Mouse (Mus musculus) ES-E14 (cell line): Measurements from ENCODE around the gene Tbck. TPM values are rescaled to one million over a fixed set of nuclear protein-coding genes. Genes with fewer than 3 reads are reported as not detected.

Source experiments
- DNase-seq: peaks from one replicate; pipeline ENCODE4 v3.0.0-alpha.2; 2013; ENCODE audit warnings: low read depth, low spot score
- H3K27ac ChIP-seq: 2 replicates; pipeline ENCODE4 v1.5.1; 2012; ENCODE audit warnings: low read depth, mild to moderate bottlenecking, low read length, moderate library complexity, mixed read lengths; ENCODE audit not compliant: poor library complexity, insufficient read depth, severe bottlenecking
- H3K36me3 ChIP-seq: 2 replicates; pipeline ENCODE4 v1.6.1; 2012; ENCODE audit warnings: mild to moderate bottlenecking, low read length, moderate library complexity, mixed read lengths; ENCODE audit not compliant: control insufficient read depth, poor library complexity, insufficient read depth, severe bottlenecking
- H3K4me1 ChIP-seq, 2 experiments: fragments of 150-350 bp in 1 of 2; sonication (generic) in 1 of 2; 2 replicates each; pipeline ENCODE4 v1.6.1; 2012; ENCODE audit warnings: low read length in 2 of 2, mild to moderate bottlenecking in 1 of 2, mixed read lengths in 1 of 2; ENCODE audit not compliant: control insufficient read depth in 2 of 2, insufficient read depth in 2 of 2, poor library complexity in 1 of 2
- H3K4me3 ChIP-seq, 2 experiments: fragments of 150-350 bp in 1 of 2; sonication (generic) in 1 of 2; 2 replicates each; pipeline ENCODE4 v1.5.1; 2012; ENCODE audit warnings: low read length in 2 of 2, low read depth in 1 of 2, mild to moderate bottlenecking in 1 of 2, mixed read lengths in 1 of 2; ENCODE audit not compliant: insufficient read depth in 1 of 2, poor library complexity in 1 of 2, severe bottlenecking in 1 of 2
- H3K9ac ChIP-seq: 2 replicates; pipeline ENCODE4 v1.6.1; 2012; ENCODE audit warnings: low read depth, mild to moderate bottlenecking, low read length, mixed read lengths; ENCODE audit not compliant: poor library complexity, insufficient read depth, severe bottlenecking
- H3K9me3 ChIP-seq: fragments of 150-350 bp; sonication (generic); 2 replicates; pipeline ENCODE4 v1.6.1; 2012; ENCODE audit warnings: low read depth, mild to moderate bottlenecking, low read length; ENCODE audit not compliant: control insufficient read depth, insufficient read depth
- CHD2 ChIP-seq: IDR thresholded peaks from 2 replicates; pipeline ENCODE4 v1.6.1; 2014; ENCODE audit warnings: mild to moderate bottlenecking, low read depth, low read length, inconsistent platforms
- HCFC1 ChIP-seq: IDR thresholded peaks from 2 replicates; pipeline ENCODE4 v1.6.1; 2012; ENCODE audit warnings: low read length, inconsistent platforms, borderline replicate concordance; ENCODE audit not compliant: insufficient read depth
- MAFK ChIP-seq: IDR thresholded peaks from 2 replicates; pipeline ENCODE4 v1.6.1; 2014; ENCODE audit warnings: mild to moderate bottlenecking, low read depth, low read length, inconsistent platforms; ENCODE audit not compliant: insufficient read depth
- ZC3H11A ChIP-seq: IDR thresholded peaks from 2 replicates; pipeline ENCODE4 v1.6.1; 2012; ENCODE audit warnings: low read depth, mild to moderate bottlenecking, inconsistent platforms, low read length, borderline replicate concordance
- ZNF384 ChIP-seq: IDR thresholded peaks from 2 replicates; pipeline ENCODE4 v1.6.1; 2012; ENCODE audit warnings: low read depth, low read length, inconsistent platforms
- in situ Hi-C, 2 experiments: fragments of 600-800 bp; cut with MboI; formaldehyde crosslinking; loops; one replicate each; pipeline ENCODE4 v1.15.1; 2025; ENCODE audit warnings: low sequenced_read_pairs in 2 of 2, inconsistent platforms in 1 of 2; ENCODE audit not compliant: unreplicated experiment in 2 of 2
- total RNA-seq: library from RNA; depleted of rRNA; stranded (reverse); fragments of 300-350 nt; gene quantifications from 2 replicates; pipeline ENCODE4 v1.2.3, GENCODE M21; 2012

Tbck gene
- total RNA-seq, 1 experiment: 8.4 TPM

DNA sequence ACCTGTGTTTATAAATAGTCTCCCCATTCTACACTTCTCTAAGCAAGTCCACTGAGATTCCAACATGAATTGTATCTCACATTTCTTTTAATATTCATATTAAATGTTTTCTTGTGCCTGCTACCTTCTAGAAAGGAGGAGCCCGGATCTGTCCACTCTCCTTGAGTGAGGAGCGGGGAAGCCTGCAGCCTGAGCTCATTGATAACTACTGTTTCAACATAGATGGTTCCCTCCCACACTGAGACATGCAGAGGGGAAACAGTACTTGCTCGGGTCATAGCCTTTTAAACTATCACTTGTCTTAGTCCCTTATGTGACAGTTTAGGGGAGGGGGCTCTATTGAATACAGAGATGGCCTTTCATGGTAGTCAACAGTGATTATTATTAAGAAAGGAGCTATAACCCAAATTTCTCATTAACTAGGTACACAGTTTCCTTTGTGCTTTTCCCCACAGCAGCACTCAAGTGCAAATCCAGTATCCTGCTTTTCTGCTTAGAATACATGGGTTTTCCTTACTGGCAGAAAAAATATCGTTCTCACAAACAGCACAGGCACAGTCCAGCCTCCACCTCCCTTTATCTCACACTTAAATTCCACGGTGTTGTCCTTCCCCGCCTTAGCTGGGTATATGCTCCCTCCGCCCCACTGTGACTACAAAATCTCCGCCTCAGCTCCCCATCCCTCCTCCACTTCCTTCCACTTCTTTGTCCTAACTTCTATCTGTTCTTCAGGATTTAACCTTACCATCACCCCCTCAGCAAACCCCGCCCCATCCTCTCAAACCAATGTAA lies 130.0 kb downstream of the Tbck start:
- Histone ChIP-seq H3K27ac (no peak overlapping the region), H3K36me3 (no peaks in the 10 kb centered on the region), H3K4me3 (no peak overlapping the region), H3K4me1 (no peaks in the 10 kb centered on the region), H3K9ac (no peak overlapping the region), H3K9me3 (no peaks in the 10 kb centered on the region)
- DNase-seq: no peak
- TF ChIP-seq CHD2 (no peak), ZC3H11A (no peak), ZNF384 (no peak), MAFK (no peak), HCFC1 (no peak)
- in situ Hi-C loops: no loop called here

DNA sequence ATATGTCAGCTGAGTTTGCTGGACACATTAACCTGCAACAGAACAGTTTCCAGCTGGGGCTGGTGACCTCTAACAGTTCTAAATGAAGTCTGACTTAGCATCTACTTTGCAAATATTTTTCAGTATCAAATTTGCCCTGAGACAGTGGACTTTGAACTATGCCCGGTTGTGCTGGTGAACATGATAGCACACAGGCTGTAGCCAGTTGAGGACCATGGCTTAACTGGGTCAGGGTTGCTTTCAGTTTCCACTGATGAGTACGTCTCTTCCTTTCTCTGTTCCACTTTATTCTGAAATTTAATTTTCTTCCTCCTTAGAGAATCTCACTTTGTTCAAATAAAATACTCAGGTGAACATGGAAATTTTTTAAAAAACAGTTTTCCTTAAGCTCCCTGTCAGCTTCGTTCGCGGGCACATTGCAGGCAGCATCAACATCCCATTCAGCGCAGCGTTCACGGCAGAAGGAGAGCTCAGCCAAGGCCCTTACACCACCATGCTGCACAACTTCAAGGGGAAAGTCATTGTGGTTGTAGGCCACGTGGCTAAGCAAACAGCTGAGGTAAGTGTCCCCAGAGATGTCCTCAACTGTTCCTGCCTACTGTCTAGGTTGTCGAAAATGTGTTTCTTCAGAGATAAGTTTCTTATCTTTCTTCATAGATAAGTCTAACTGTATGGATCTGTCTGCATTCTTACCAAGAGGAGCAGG lies 131.0 kb downstream of the Tbck start:
- H3K4me1 ChIP-seq: no peaks in the 10 kb centered on the region
- H3K4me3 ChIP-seq: no peak overlapping the region
- TF ChIP-seq ZNF384: no peak
- DNase-seq: no peak
- H3K27ac ChIP-seq: no peak overlapping the region
- no peak overlapping the region for H3K9ac ChIP-seq
- no peaks in the 10 kb centered on the region for H3K36me3 ChIP-seq
- no peaks in the 10 kb centered on the region for H3K9me3 ChIP-seq
- in situ Hi-C loops: no loop called here

DNA sequence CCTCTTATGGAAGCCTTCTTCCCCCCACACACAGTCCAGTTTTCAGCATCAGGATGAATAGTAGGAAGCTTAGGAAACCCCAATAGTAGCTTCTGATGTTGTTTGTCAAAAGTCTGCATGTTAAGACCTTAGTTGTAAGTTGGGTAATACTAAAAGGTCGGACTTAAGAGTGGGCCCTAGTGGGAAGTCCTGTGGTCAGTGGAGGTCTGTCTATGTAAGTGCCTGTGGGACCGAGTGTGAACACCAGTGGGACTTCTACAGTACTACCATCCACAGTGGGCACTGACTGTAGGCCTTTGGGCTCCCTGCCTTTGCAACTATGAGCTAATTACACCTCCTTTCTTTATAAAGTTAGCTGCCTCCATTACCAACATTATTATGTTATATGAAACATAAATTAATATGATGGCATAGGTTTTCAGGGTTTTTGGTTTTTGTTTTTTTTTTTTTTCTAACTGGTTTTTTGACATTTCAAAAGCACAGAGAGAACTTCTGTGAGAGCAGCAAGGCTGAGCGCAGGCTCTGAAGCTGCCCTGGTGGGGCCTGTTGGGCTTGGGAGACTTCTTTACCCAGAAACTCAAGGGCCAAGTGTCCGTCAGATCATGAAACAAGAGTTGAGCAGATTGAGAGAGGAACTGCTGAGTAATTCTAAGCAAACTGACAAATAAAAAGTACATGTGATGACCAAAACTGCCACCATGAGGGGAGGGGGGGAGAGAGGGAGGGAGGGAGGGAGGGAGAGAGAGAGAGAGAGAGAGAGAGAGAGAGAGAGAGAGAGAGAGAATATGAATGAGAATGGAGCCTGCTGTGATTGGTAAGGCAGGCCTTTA lies 131.8 kb downstream of the Tbck start:
- in situ Hi-C loops: no loop called here
- TF ChIP-seq ZC3H11A: no peak
- no peak for TF ChIP-seq CHD2
- TF ChIP-seq HCFC1: no peak
- no peak for TF ChIP-seq ZNF384
- TF ChIP-seq MAFK: no peak
- DNase-seq: no peak
- no peaks in the 10 kb centered on the region for H3K9me3 ChIP-seq
- no peaks in the 10 kb centered on the region for H3K36me3 ChIP-seq
- H3K9ac ChIP-seq: no peak overlapping the region
- H3K4me3 ChIP-seq: no peak overlapping the region
- H3K27ac ChIP-seq: no peak overlapping the region
- no peaks in the 10 kb centered on the region for H3K4me1 ChIP-seq

DNA sequence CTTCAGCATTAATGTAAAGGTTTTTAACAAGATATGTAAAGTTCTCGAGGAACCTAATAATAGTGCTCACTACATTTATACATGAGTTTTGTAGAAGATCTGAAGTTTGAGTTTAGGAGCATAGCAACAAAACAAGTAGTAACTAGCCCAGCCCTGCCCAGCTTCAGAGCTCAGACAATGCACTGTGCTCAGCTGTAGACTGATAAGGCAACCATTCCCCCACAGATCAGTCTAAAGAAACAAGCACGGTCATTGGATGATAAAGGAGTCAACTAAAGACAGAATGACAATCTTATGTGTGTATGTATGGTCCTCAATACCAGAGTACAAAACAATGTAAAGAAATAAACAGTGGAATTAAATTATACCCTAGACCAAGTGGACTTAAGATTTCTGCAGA lies 135.5 kb downstream of the Tbck start:
- TF ChIP-seq ZC3H11A: no peak
- TF ChIP-seq CHD2: no peak
- no peak for TF ChIP-seq ZNF384
- no peak for TF ChIP-seq HCFC1
- TF ChIP-seq MAFK: no peak
- no peak for DNase-seq
- in situ Hi-C loops: no loop called here
- H3K9ac ChIP-seq: no peak overlapping the region
- H3K36me3 ChIP-seq: no peaks in the 10 kb centered on the region
- H3K27ac ChIP-seq: no peak overlapping the region
- H3K9me3 ChIP-seq: no peaks in the 10 kb centered on the region
- no peaks in the 10 kb centered on the region for H3K4me1 ChIP-seq
- no peak overlapping the region for H3K4me3 ChIP-seq
